Mouse (Mus musculus) spleen, postnatal 36 days (tissue): ENCODE data around the gene Nt5c3.

ENCODE experiments used
- DNase-seq, 2 experiments: peaks; one replicate each; pipeline ENCODE4 v3.0.0; 2022; ENCODE audit warnings: low spot score in 2 of 2, mixed read lengths in 1 of 2

Gene Nt5c3

DNA sequence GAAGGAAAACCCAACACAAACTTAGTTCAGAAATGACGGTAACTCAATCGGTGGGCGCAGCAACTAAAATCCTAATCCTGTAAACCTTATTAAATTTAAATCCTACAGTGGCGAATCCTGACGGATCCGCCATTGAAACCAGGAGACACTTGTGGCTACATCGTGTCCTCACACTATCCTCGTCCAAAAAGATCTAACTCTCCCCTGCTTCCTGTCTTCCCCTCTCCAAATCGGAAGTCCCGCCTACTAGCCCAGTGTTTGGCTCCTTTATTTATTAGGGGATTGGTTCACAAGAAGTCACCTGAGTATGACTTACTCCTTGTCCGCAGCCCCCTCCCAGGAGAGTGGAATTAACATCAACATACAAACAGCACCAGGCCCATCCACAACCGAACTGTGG, 86.6 kb downstream of the Nt5c3 start:
- DNase-seq, result no peak

- no peak for DNase-seq
These were observed 88.2 kb downstream of the Nt5c3 start for GRCm38 (mm10) chr6:56835532-56835931.

GRCm38 (mm10) chr6:56834769-56835168, 89.0 kb downstream of the Nt5c3 start:
- DNase-seq, result no peak

DNA sequence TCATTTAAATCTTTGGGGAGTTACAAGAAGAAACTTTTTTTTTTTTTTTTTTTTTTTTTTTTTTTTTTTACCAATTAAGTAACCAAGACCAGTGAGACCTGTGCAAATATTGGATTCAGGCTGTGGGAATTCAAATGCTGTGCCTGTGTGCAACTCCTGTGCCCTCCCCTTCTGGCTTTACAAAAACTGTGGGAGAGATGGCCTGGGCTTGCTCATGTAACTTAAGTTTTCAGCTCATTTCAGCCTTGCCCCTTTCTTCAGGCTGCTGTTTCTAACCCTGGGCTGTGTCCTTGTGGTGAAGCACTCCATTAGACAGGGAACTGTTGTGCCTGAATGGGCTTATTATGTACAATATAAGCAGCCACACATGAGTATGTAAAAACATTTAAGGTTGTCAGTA, 90.9 kb downstream of the Nt5c3 start:
- DNase-seq, result no peak

DNA sequence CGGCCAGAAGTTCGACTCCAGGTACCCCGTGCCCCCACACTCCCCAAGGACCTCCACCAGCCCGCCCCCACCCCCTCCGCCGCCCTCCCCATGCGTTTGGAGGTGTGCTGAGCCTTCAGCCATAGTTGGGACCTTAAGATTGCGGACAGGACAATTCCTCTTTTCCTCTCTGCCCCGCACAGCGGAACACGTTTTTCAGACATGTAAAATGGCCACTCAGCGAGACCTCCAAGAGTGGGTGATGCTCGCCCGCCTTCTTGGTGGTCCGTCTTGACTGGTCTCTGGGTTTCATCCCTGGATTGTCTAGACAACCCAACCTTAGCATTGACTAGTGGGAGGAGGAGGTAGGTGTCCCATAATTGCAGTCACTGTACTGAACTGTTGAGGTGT, 91.3 kb downstream of the Nt5c3 start:
- no peak for DNase-seq
